8 mouse cellular contexts compared by ENCODE assay signal in the genomic region with DNA sequence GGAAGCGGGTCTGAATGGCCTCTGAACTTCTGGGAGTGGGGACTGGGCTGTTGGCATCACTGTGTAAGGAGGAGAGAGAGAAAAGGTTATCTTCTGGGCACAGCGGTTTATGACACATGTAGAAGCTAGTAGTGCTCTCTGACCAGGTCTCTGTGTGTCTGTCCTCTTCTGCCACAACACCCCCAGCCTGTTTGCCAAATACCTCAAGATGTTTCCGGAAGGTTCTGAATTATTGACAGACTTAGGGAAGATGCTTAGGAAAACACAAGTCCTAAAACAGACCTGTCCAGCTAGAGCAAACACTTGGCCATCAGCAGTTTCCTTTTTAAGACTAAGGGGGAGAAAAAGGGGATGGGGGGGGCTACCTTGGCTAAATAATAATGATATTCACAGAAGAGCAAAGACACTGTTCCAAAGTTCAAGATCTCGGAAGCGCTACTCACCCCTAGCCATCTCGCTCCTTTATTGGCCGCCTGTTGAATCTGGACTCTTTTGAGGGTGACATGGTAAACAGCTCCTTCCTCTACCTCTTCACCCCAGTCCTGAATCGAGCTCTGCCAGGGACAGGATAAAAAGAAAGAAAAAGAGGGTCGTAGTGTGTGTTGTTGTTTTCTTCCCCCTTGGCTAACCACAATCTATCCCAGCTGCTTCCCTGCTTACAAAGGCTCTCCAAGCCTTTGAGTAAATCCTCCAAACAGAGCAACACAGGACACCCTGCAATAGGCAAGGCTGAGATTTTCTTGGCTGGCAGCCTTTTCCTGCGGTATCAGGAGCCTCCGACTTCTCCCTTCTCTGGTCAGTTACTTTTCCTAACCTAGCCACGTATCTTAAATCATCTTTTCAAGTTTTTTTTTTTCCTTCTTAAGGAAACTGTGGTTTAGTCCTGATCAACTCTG.
A peak's percentile ranks its signal among the peaks of the same experiment; 100 is the strongest.
DNase-seq lines count a peak whose midpoint lies in the region; ATAC-seq and TF ChIP-seq lines count a peak whose summit lies in the region.

No protein-coding gene starts in this region.

- no peaks in the 10 kb centered on the region for H3K36me3 ChIP-seq in intestine, embryonic 15.5 days
- H3K36me3 ChIP-seq in liver, postnatal 0 days (replicated peaks; ENCODE audit: insufficient read depth, low read length), result no peaks in the 10 kb centered on the region
- no peaks in the 10 kb centered on the region; the same call in 1 of the 2 replicates for H3K36me3 ChIP-seq in stomach, embryonic 14.5 days (ENCODE audit: control insufficient read depth, insufficient read depth, low read length)

- 34% methylated on average over 12 of the region's 12 CpGs for WGBS in intestine, embryonic 15.5 days
- 33% methylated on average over 12 of the region's 12 CpGs for WGBS in liver, postnatal 0 days (ENCODE audit: insufficient replicate concordance)
- 39% methylated on average over 12 of the region's 12 CpGs for WGBS in stomach, embryonic 14.5 days

- ATAC-seq in intestine, embryonic 15.5 days, result no peak
- no peak for ATAC-seq in liver, postnatal 0 days
- ATAC-seq in stomach, embryonic 14.5 days (ENCODE audit: insufficient number of reproducible peaks, insufficient read depth, low FRiP score, low read depth), result no peak

- peak overlapping the region; percentile 57 for H3K4me3 ChIP-seq in intestine, embryonic 15.5 days (replicated peaks)
- H3K4me3 ChIP-seq in liver, postnatal 0 days (ENCODE audit: low read depth, low read length), result peak overlapping the region; percentile 69
- H3K4me3 ChIP-seq in stomach, embryonic 14.5 days (ENCODE audit: low read depth, low read length), result peak overlapping the region; percentile 70

- TF ChIP-seq EP300 in liver, postnatal 0 days (IDR thresholded peaks at IDR 0.05; ENCODE audit: low read depth), result no peak

- H3K27me3 ChIP-seq in intestine, embryonic 15.5 days (replicated peaks), result no peaks in the 10 kb centered on the region
- H3K27me3 ChIP-seq in liver, postnatal 0 days (ENCODE audit: insufficient read depth, low read length), result peaks cover 14% of the 10 kb centered on the region
- H3K27me3 ChIP-seq in stomach, embryonic 14.5 days (ENCODE audit: control insufficient read depth, insufficient read depth, low read length), result no peaks in the 10 kb centered on the region

- H3K27ac ChIP-seq in intestine, embryonic 15.5 days, result peak overlapping the region; percentile 57
- peak overlapping the region; percentile 53 for H3K27ac ChIP-seq in liver, postnatal 0 days (ENCODE audit: low read depth)
- peak overlapping the region; percentile 92; the same call in 1 of the 2 replicates for H3K27ac ChIP-seq in stomach, embryonic 14.5 days (ENCODE audit: low read length)

- intact Hi-C loops in left cerebral cortex, postnatal 4 days (cut with DNase I), result loop anchor here (10.0 kb wide), 1 partner anchor 89 kb away; no protein-coding TSS in a partner anchor
- intact Hi-C loops in gastrocnemius, postnatal 14 days (cut with DNase I; ENCODE audit: low total_unique reads), result no loop called here

- no peak for TF ChIP-seq CTCF in liver, postnatal 0 days (IDR thresholded peaks at IDR 0.05; ENCODE audit: low read depth)

- H3K9ac ChIP-seq in intestine, embryonic 15.5 days, result peak overlapping the region; percentile 45; the same call in 1 of the 2 replicates
- H3K9ac ChIP-seq in liver, postnatal 0 days (replicated peaks), result peak overlapping the region; percentile 73
- H3K9ac ChIP-seq in stomach, embryonic 14.5 days (replicated peaks; ENCODE audit: low read depth, low read length), result peak overlapping the region; percentile 79

- DNase-seq in left cerebral cortex, postnatal 4 days, result peak; percentile 26
- DNase-seq in left cerebral cortex, adult 18-20 months (ENCODE audit: low spot score in 2 of 2), result no peak
- peak; percentile 54 for DNase-seq in gastrocnemius, postnatal 14 days
- DNase-seq in liver, postnatal 0 days, result no peak
- no peak for DNase-seq in cerebellum, adult 8-10 months
- DNase-seq in c-Kit-positive CD71-positive TER-119-positive erythroid progenitor cells, embryonic 14.5 days (ENCODE audit: low spot score), result no peak

- H3K4me2 ChIP-seq in intestine, embryonic 15.5 days (replicated peaks), result peak overlapping the region; percentile 79
- peak overlapping the region; percentile 78 for H3K4me2 ChIP-seq in liver, postnatal 0 days (ENCODE audit: low read depth, low read length)
- H3K4me2 ChIP-seq in stomach, embryonic 14.5 days (replicated peaks; ENCODE audit: low read depth, low read length), result peak overlapping the region; percentile 79

- H3K9me3 ChIP-seq in intestine, embryonic 15.5 days, result no peaks in the 10 kb centered on the region
- H3K9me3 ChIP-seq in liver, postnatal 0 days (ENCODE audit: low read length), result no peaks in the 10 kb centered on the region; the same call in 1 of the 2 replicates
- H3K9me3 ChIP-seq in stomach, embryonic 14.5 days (ENCODE audit: control insufficient read depth, low read depth, low read length), result 0 out of 2 replicates have a peak, but pooled peaks cover 4% of the 10 kb centered on the region

- H3K4me1 ChIP-seq in intestine, embryonic 15.5 days (replicated peaks), result peaks cover 33% of the 10 kb centered on the region
- H3K4me1 ChIP-seq in liver, postnatal 0 days (ENCODE audit: insufficient read depth), result peaks cover 25% of the 10 kb centered on the region
- peaks cover 30% of the 10 kb centered on the region; the same call in 1 of the 2 replicates for H3K4me1 ChIP-seq in stomach, embryonic 14.5 days (ENCODE audit: control insufficient read depth, insufficient read depth, low read length)

Comparison
In these comparisons a context has a peak if more than half of its experiments do, and no peak if none do; other contexts are left out.
1. DNase-seq: peak in left cerebral cortex, postnatal 4 days (single experiment) and gastrocnemius, postnatal 14 days (single experiment); none in left cerebral cortex, adult 18-20 months (0 of 2), liver, postnatal 0 days (single experiment), cerebellum, adult 8-10 months (single experiment) and c-Kit-positive CD71-positive TER-119-positive erythroid progenitor cells, embryonic 14.5 days (single experiment).
2. Peak in every context shown above with its lines, with median percentiles within 50 percentile points of each other: H3K27ac ChIP-seq, H3K4me2 ChIP-seq, H3K4me3 ChIP-seq and H3K9ac ChIP-seq.